Mouse (Mus musculus): ENCODE results near the gene Atp2a3.

GRCm38 (mm10) chr11:73018471-73019146 is 57.6 kb downstream of the Atp2a3 start, which contains the start of gene Camkk1:
- peak; percentile 29; the same call in 1 of the 2 replicates for TF ChIP-seq POLR2A (IDR thresholded peaks at IDR 0.05; ENCODE audit: borderline replicate concordance, extremely low read depth, low read depth, low read length)
- TF ChIP-seq CTCF (IDR thresholded peaks at IDR 0.05; ENCODE audit: insufficient read depth, low read length): no peak

Measured in lung, adult 2 months (tissue).